Mouse (Mus musculus) thymus, postnatal 14 days (tissue): ENCODE measurements around the gene Gm10234.

Experiments used
- DNase-seq: peaks from one replicate; pipeline ENCODE4 v3.0.0; 2021

Gm10234 gene

GRCm38 (mm10) chr6:95321812-95322211, at the start of gene Gm10234:
TSS of gene Gm10234 (plus strand) at chr6:95322112.
- no peak for DNase-seq

GRCm38 (mm10) chr6:95277633-95278032, 44.3 kb upstream of the Gm10234 start:
- no peak for DNase-seq

- DNase-seq, result no peak
These were observed 25.9 kb upstream of the Gm10234 start for GRCm38 (mm10) chr6:95296025-95296424.

GRCm38 (mm10) chr6:95298387-95298786, 23.5 kb upstream of the Gm10234 start:
- no peak for DNase-seq

GRCm38 (mm10) chr6:95300658-95301057, 21.3 kb upstream of the Gm10234 start:
- no peak for DNase-seq

- no peak for DNase-seq
These were observed 9.3 kb downstream of the Gm10234 start for GRCm38 (mm10) chr6:95331191-95331590.

GRCm38 (mm10) chr6:95334781-95335180, 12.9 kb downstream of the Gm10234 start:
- DNase-seq, result no peak

GRCm38 (mm10) chr6:95349378-95349777, 27.5 kb downstream of the Gm10234 start:
- DNase-seq, result no peak

- DNase-seq, result no peak
These were observed 31.1 kb downstream of the Gm10234 start for GRCm38 (mm10) chr6:95353043-95353442.

- DNase-seq, result no peak
These were observed 32.0 kb downstream of the Gm10234 start for GRCm38 (mm10) chr6:95353886-95354285.

GRCm38 (mm10) chr6:95360084-95360483, 38.2 kb downstream of the Gm10234 start:
- DNase-seq, result no peak

- DNase-seq, result no peak
These were observed 40.8 kb downstream of the Gm10234 start for GRCm38 (mm10) chr6:95362707-95363106.

- DNase-seq, result no peak
These were observed 49.9 kb downstream of the Gm10234 start for GRCm38 (mm10) chr6:95371811-95372210.
